Mouse (Mus musculus) inflammation-experienced regulatory T-cells, adult 16 weeks (primary cell): ENCODE results near the gene Trim8. TPM values are rescaled to one million over a fixed set of nuclear protein-coding genes. Genes with fewer than 3 reads are reported as not detected.

Experiments used
- polyA plus RNA-seq: library from polyadenylated mRNA; unstranded; fragments of 100-300 nt; shearing (Covaris generic); gene quantifications from one replicate; pipeline ENCODE4 v1.2.1, GENCODE M21; 2017

The Trim8 gene
- polyA plus RNA-seq, result 37.0 TPM

DNA sequence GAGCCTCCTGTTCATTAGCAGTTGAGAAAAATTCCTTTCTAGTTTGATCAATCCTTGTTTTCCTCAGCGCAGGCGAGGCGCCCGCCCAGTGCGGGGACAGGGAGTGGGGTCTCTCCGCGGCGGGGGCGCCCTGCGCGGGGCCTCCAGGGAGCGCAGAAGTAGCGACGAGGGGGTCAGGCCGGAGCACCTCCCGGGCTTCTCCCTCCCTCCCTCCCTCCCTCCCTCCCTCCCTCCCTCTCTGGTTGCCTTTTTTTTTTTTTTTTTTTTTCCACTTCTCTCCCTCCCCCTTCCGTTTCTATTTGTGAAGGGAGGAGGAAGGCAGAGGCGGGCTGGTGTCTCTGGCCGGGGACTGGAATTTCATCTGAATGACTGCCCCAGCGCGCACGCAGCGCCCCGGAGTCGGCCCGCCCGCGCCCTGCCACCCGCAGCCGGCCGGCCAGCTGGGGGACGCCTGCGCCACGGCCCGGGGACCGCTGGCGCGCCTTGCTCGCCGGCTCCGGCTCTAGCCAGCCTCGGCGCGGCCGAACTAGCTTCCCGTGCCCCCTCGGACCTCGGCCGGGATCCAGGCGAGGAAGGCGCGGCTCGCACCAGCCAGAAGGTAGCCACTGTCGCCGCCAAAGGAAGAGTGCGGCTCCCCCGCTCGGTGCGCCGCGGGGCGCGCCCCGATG lies at the start of gene Trim8:
Gene Trim8 (plus strand): TSS at position 302 of the 668 bp plus-strand sequence.

Other genes starting within 250 kb of the Trim8 start
- gene Nfkb2, start 197.4 kb upstream of the Trim8 start, polyA plus RNA-seq, result 91.2 TPM
- gene Psd, start 174.5 kb upstream of the Trim8 start, polyA plus RNA-seq, result 6.8 TPM
- 7.8 TPM for gene Fbxl15, start 173.5 kb upstream of the Trim8 start, polyA plus RNA-seq
- gene Cuedc2, start 163.0 kb upstream of the Trim8 start, polyA plus RNA-seq, result 58.1 TPM
- gene Mfsd13a, start 160.6 kb upstream of the Trim8 start, polyA plus RNA-seq, result 11.3 TPM
- 0.21 TPM for gene 2310034G01Rik, start 151.4 kb upstream of the Trim8 start, polyA plus RNA-seq
- gene Actr1a, start 106.0 kb upstream of the Trim8 start, polyA plus RNA-seq, result 108 TPM
- 45.4 TPM for gene Sufu, start 104.8 kb upstream of the Trim8 start, polyA plus RNA-seq
- gene Arl3, start 71.5 kb downstream of the Trim8 start, polyA plus RNA-seq, result 27.7 TPM
- 16.3 TPM for gene Sfxn2, start 71.7 kb downstream of the Trim8 start, polyA plus RNA-seq
- gene Wbp1l, start 97.4 kb downstream of the Trim8 start, polyA plus RNA-seq, result 78.1 TPM
- not detected for gene Cyp17a1, start 171.5 kb downstream of the Trim8 start, polyA plus RNA-seq
- 5.1 TPM for gene Borcs7, start 188.2 kb downstream of the Trim8 start, polyA plus RNA-seq
- 13.8 TPM for gene As3mt, start 205.8 kb downstream of the Trim8 start, polyA plus RNA-seq